Mouse (Mus musculus): ENCODE measurements at regions not wholly inside any gene's neighbourhood (a gene's known extent, or its start where the extent isn't known, plus 50 kb on each side); places are given as distances from the start of the nearest gene placed in this dataset.

DNA sequence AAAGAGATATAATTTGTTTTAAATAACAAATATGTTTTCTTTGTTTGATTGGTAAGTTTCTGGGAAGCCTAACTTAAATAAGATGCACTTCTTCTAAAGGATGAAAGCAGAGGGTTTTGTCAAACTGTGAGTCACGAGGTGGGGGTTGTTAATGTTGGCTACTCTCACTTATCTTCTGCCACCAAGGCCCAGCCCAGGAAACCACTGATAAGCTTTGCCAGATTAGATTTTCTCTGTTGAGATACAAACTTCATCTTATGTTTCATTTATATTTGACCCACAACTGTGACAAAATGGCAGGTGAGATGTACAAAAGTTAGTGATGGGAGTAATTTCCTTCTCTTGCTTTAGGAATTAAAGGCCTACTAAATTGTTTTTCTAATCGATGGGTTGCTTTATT, 1126.2 kb upstream of the 2610301B20Rik start:
- TF ChIP-seq CTCF (IDR thresholded peaks at IDR 0.05; ENCODE audit: control insufficient read depth, insufficient read depth, low read length), result no peak
- TF ChIP-seq POLR2A (IDR thresholded peaks at IDR 0.05; ENCODE audit: borderline replicate concordance, control insufficient read depth, low read depth, low read length), result no peak

All from bone marrow, adult 2 months (tissue).